Mouse (Mus musculus): ENCODE measurements around the gene Osbpl3.

GRCm38 (mm10) chr6:50440197-50440596, 15.8 kb downstream of the Osbpl3 start:
- TF ChIP-seq POLR2A (IDR thresholded peaks at IDR 0.05; ENCODE audit: borderline replicate concordance, insufficient read depth, low read length), result no peak
- TF ChIP-seq CTCF (IDR thresholded peaks at IDR 0.05; ENCODE audit: borderline replicate concordance, insufficient read depth, low read depth, low read length), result no peak
